8 mouse cellular contexts compared by ENCODE assay signal in genomic region chr14:79482747-79483355, GRCm38 (mm10). TPM values are rescaled to one million over a fixed set of nuclear protein-coding genes. Genes with fewer than 3 reads are reported as not detected.
DNase-seq lines count a peak whose midpoint lies in the region; ATAC-seq lines count a peak whose summit lies in the region.

No protein-coding gene starts in this region.

- H3K4me1 ChIP-seq in heart, embryonic 11.5 days (ENCODE audit: control insufficient read depth, insufficient read depth, low read length), result peaks cover 37% of the 10 kb centered on the region
- H3K4me1 ChIP-seq in hindbrain, embryonic 11.5 days (replicated peaks; ENCODE audit: control insufficient read depth, insufficient read depth, low read length), result peaks cover 5% of the 10 kb centered on the region; the same call in 1 of the 2 replicates
- H3K4me1 ChIP-seq in liver, embryonic 11.5 days (replicated peaks; ENCODE audit: control insufficient read depth, insufficient read depth, low read length), result peaks cover 42% of the 10 kb centered on the region
- peaks cover 36% of the 10 kb centered on the region for H3K4me1 ChIP-seq in stomach, embryonic 15.5 days

- ATAC-seq in heart, embryonic 11.5 days (replicated peaks; ENCODE audit: insufficient number of reproducible peaks, low FRiP score, low TSS enrichment), result no peak
- ATAC-seq in hindbrain, embryonic 11.5 days (ENCODE audit: low FRiP score), result no peak
- no peak for ATAC-seq in liver, embryonic 11.5 days (replicated peaks; ENCODE audit: low FRiP score)
- ATAC-seq in stomach, embryonic 15.5 days (ENCODE audit: insufficient read depth, low FRiP score, low read depth), result no peak

- no peak for DNase-seq in heart, postnatal 4 days
- peak; percentile 60 for DNase-seq in cerebellum, adult 9-10 months
- DNase-seq in hindbrain, embryonic 11.5 days (ENCODE audit: low spot score), result peak; percentile 18
- no peak for DNase-seq in liver, embryonic 11.5 days (ENCODE audit: low spot score)
- no peak for DNase-seq in Muller cell, postnatal 12 days (ENCODE audit: inconsistent ontology term)
- DNase-seq in gastrocnemius, adult 18-20 months (ENCODE audit: low spot score), result no peak

- peak overlapping the region; percentile 100 for H3K27ac ChIP-seq in heart, embryonic 11.5 days (ENCODE audit: low read depth, low read length)
- H3K27ac ChIP-seq in hindbrain, embryonic 11.5 days (ENCODE audit: low read depth, low read length), result peak overlapping the region; percentile 100
- H3K27ac ChIP-seq in liver, embryonic 11.5 days (ENCODE audit: low read depth, low read length), result peak overlapping the region; percentile 100
- H3K27ac ChIP-seq in stomach, embryonic 15.5 days, result peak overlapping the region; percentile 100

- H3K9ac ChIP-seq in heart, embryonic 11.5 days (ENCODE audit: low read depth, low read length), result peak overlapping the region; percentile 99
- peak overlapping the region; percentile 84 for H3K9ac ChIP-seq in hindbrain, embryonic 11.5 days (ENCODE audit: low read depth, low read length)
- H3K9ac ChIP-seq in liver, embryonic 11.5 days (ENCODE audit: low read depth, low read length), result peak overlapping the region; percentile 99
- H3K9ac ChIP-seq in stomach, embryonic 15.5 days, result peak overlapping the region; percentile 98; the same call in 1 of the 2 replicates

- peak overlapping the region; percentile 96 for H3K4me3 ChIP-seq in heart, embryonic 11.5 days (ENCODE audit: low read depth, low read length)
- H3K4me3 ChIP-seq in hindbrain, embryonic 11.5 days (ENCODE audit: low read depth, low read length), result peak overlapping the region; percentile 61
- peak overlapping the region; percentile 92 for H3K4me3 ChIP-seq in liver, embryonic 11.5 days (ENCODE audit: low read depth, low read length)
- peak overlapping the region; percentile 96 for H3K4me3 ChIP-seq in stomach, embryonic 15.5 days (replicated peaks)

- no peaks in the 10 kb centered on the region for H3K27me3 ChIP-seq in heart, embryonic 11.5 days (ENCODE audit: control insufficient read depth, insufficient read depth, low read length)
- H3K27me3 ChIP-seq in hindbrain, embryonic 11.5 days (ENCODE audit: control insufficient read depth, insufficient read depth, low read length), result no peaks in the 10 kb centered on the region
- H3K27me3 ChIP-seq in liver, embryonic 11.5 days (replicated peaks; ENCODE audit: control insufficient read depth, insufficient read depth, low read length), result no peaks in the 10 kb centered on the region
- no peaks in the 10 kb centered on the region for H3K27me3 ChIP-seq in stomach, embryonic 15.5 days (replicated peaks)

- H3K4me2 ChIP-seq in heart, embryonic 11.5 days, result peak overlapping the region; percentile 81
- H3K4me2 ChIP-seq in hindbrain, embryonic 11.5 days (replicated peaks; ENCODE audit: low read depth, low read length), result peak overlapping the region; percentile 62
- peak overlapping the region; percentile 61 for H3K4me2 ChIP-seq in liver, embryonic 11.5 days
- peak overlapping the region; percentile 67 for H3K4me2 ChIP-seq in stomach, embryonic 15.5 days

- 28% methylated on average over 15 of the region's 15 CpGs for WGBS in heart, embryonic 11.5 days (ENCODE audit: insufficient replicate concordance)
- 31% methylated on average over 15 of the region's 15 CpGs for WGBS in hindbrain, embryonic 11.5 days
- WGBS in liver, embryonic 11.5 days, result 33% methylated on average over 15 of the region's 15 CpGs
- WGBS in stomach, embryonic 15.5 days, result 19% methylated on average over 15 of the region's 15 CpGs

- no peaks in the 10 kb centered on the region for H3K36me3 ChIP-seq in heart, embryonic 11.5 days (ENCODE audit: control insufficient read depth, insufficient read depth, low read length)
- 0 out of 2 replicates have a peak, but pooled peaks cover 2% of the 10 kb centered on the region for H3K36me3 ChIP-seq in hindbrain, embryonic 11.5 days (ENCODE audit: control insufficient read depth, insufficient read depth, low read length)
- no peaks in the 10 kb centered on the region for H3K36me3 ChIP-seq in liver, embryonic 11.5 days (ENCODE audit: control insufficient read depth, insufficient read depth, low read length)
- no peaks in the 10 kb centered on the region for H3K36me3 ChIP-seq in stomach, embryonic 15.5 days

- no peaks in the 10 kb centered on the region for H3K9me3 ChIP-seq in heart, embryonic 11.5 days (replicated peaks; ENCODE audit: control insufficient read depth, low read length)
- no peaks in the 10 kb centered on the region for H3K9me3 ChIP-seq in hindbrain, embryonic 11.5 days (ENCODE audit: control insufficient read depth, low read length)
- no peaks in the 10 kb centered on the region for H3K9me3 ChIP-seq in liver, embryonic 11.5 days (ENCODE audit: control insufficient read depth, low read length)
- H3K9me3 ChIP-seq in stomach, embryonic 15.5 days, result no peaks in the 10 kb centered on the region

RNA-seq across cellular contexts. Expression of gene Wbp4, which starts 1.5 kb away (rescaled TPM):
- 35.7 and 38.2 TPM in 2 replicates for polyA plus RNA-seq in heart, embryonic 11.5 days (2014; fragmentation: Nextera tagmentation; extraction: Ambion mirVana)
- 10 to 100 TPM; 24.7 to 25.8 TPM for total RNA-seq in heart, postnatal 4 days (2021)
- 59.1 and 61.3 TPM in 2 replicates for polyA plus RNA-seq in hindbrain, embryonic 11.5 days (2014; fragmentation: Nextera tagmentation; extraction: Ambion mirVana)
- 35.8 and 38.7 TPM in 2 replicates for polyA plus RNA-seq in liver, embryonic 11.5 days (2014; fragmentation: Nextera tagmentation; extraction: Ambion mirVana)
- polyA plus RNA-seq in stomach, embryonic 15.5 days (2015; fragmentation: Nextera tagmentation; extraction: Ambion mirVana), result 41.0 and 41.5 TPM in 2 replicates
- total RNA-seq in gastrocnemius, adult 18-20 months (2021), result 10 to 100 TPM; 20.7 to 23.5 TPM

RNA-seq across cellular contexts. Expression of gene Elf1, which starts 1.9 kb away (rescaled TPM):
- polyA plus RNA-seq in heart, embryonic 11.5 days (2014; fragmentation: Nextera tagmentation; extraction: Ambion mirVana), result 8.3 and 8.6 TPM in 2 replicates
- 10 to 100 TPM; 20.3 to 22.5 TPM for total RNA-seq in heart, postnatal 4 days (2021)
- 8.7 and 9.4 TPM in 2 replicates for polyA plus RNA-seq in hindbrain, embryonic 11.5 days (2014; fragmentation: Nextera tagmentation; extraction: Ambion mirVana)
- polyA plus RNA-seq in liver, embryonic 11.5 days (2014; fragmentation: Nextera tagmentation; extraction: Ambion mirVana), result 22.7 and 25.3 TPM in 2 replicates
- polyA plus RNA-seq in stomach, embryonic 15.5 days (2015; fragmentation: Nextera tagmentation; extraction: Ambion mirVana), result 25.1 and 26.1 TPM in 2 replicates
- total RNA-seq in gastrocnemius, adult 18-20 months (2021), result 1 to 10 TPM; 3.8 to 6.4 TPM

RNA-seq across cellular contexts. Expression of gene Kbtbd6, which starts 31.2 kb away (rescaled TPM):
- 2.5 and 3.2 TPM in 2 replicates for polyA plus RNA-seq in heart, embryonic 11.5 days (2014; fragmentation: Nextera tagmentation; extraction: Ambion mirVana)
- total RNA-seq in heart, postnatal 4 days (2021), result 1 to 10 TPM in 1 of 2 experiments, under 1 TPM in 1; 0.95 to 1.5 TPM
- 5.0 and 5.5 TPM in 2 replicates for polyA plus RNA-seq in hindbrain, embryonic 11.5 days (2014; fragmentation: Nextera tagmentation; extraction: Ambion mirVana)
- 4.1 and 4.3 TPM in 2 replicates for polyA plus RNA-seq in liver, embryonic 11.5 days (2014; fragmentation: Nextera tagmentation; extraction: Ambion mirVana)
- polyA plus RNA-seq in stomach, embryonic 15.5 days (2015; fragmentation: Nextera tagmentation; extraction: Ambion mirVana), result 2.7 and 3.7 TPM in 2 replicates
- total RNA-seq in gastrocnemius, adult 18-20 months (2021), result under 1 TPM in 1 of 2 experiments, not detected in 1; 0.14 TPM

RNA-seq across cellular contexts. Expression of gene Kbtbd7, which starts 56.5 kb away (rescaled TPM):
- polyA plus RNA-seq in heart, embryonic 11.5 days (2014; fragmentation: Nextera tagmentation; extraction: Ambion mirVana), result 9.1 and 11.1 TPM in 2 replicates
- total RNA-seq in heart, postnatal 4 days (2021), result 10 to 100 TPM; 11.0 to 11.1 TPM
- polyA plus RNA-seq in hindbrain, embryonic 11.5 days (2014; fragmentation: Nextera tagmentation; extraction: Ambion mirVana), result 17.6 and 20.4 TPM in 2 replicates
- 8.1 and 9.0 TPM in 2 replicates for polyA plus RNA-seq in liver, embryonic 11.5 days (2014; fragmentation: Nextera tagmentation; extraction: Ambion mirVana)
- 10.8 and 11.0 TPM in 2 replicates for polyA plus RNA-seq in stomach, embryonic 15.5 days (2015; fragmentation: Nextera tagmentation; extraction: Ambion mirVana)
- 1 to 10 TPM; 5.5 to 6.4 TPM for total RNA-seq in gastrocnemius, adult 18-20 months (2021)

Comparison
In these comparisons a context has a peak if more than half of its experiments do, and no peak if none do; other contexts are left out.
1. DNase-seq: peak in cerebellum, adult 9-10 months (single experiment) and hindbrain, embryonic 11.5 days (single experiment); none in heart, postnatal 4 days (single experiment), liver, embryonic 11.5 days (single experiment), Muller cell, postnatal 12 days (single experiment) and gastrocnemius, adult 18-20 months (single experiment).
2. Peak in every context shown above with its lines, with median percentiles within 50 percentile points of each other: H3K27ac ChIP-seq, H3K4me2 ChIP-seq, H3K4me3 ChIP-seq and H3K9ac ChIP-seq.